Comparison of ENCODE assay signal across 8 mouse cellular contexts in genomic region chr4:127168914-127169345, GRCm38 (mm10). TPM values are rescaled to one million over a fixed set of nuclear protein-coding genes. Genes with fewer than 3 reads are reported as not detected.
DNase-seq lines count a peak whose midpoint lies in the region; ATAC-seq lines count a peak whose summit lies in the region.

TSS of gene Dlgap3 (plus strand) at chr4:127169204.

- peak; percentile 51 for ATAC-seq in intestine, embryonic 14.5 days (replicated peaks; ENCODE audit: low FRiP score, low TSS enrichment, low read depth)
- peak; percentile 42 for ATAC-seq in liver, embryonic 11.5 days (replicated peaks; ENCODE audit: low FRiP score)
- peak; percentile 81 for ATAC-seq in neural tube, embryonic 15.5 days (ENCODE audit: low FRiP score)

- peak within 1 kb of the TSS; percentile 41 for H3K9ac ChIP-seq in intestine, embryonic 14.5 days (ENCODE audit: low read length)
- peak within 1 kb of the TSS; percentile 46 for H3K9ac ChIP-seq in liver, embryonic 11.5 days (ENCODE audit: low read depth, low read length)
- H3K9ac ChIP-seq in neural tube, embryonic 15.5 days (replicated peaks), result peak within 1 kb of the TSS; percentile 96

- peak within 1 kb of the TSS; percentile 99 for H3K4me2 ChIP-seq in intestine, embryonic 14.5 days (ENCODE audit: low read length)
- H3K4me2 ChIP-seq in liver, embryonic 11.5 days, result peak within 1 kb of the TSS; percentile 94
- H3K4me2 ChIP-seq in neural tube, embryonic 15.5 days, result peak within 1 kb of the TSS; percentile 91

- no peaks in the 10 kb centered on the region for H3K9me3 ChIP-seq in forebrain, embryonic 10.5 days
- H3K9me3 ChIP-seq in intestine, embryonic 14.5 days (ENCODE audit: control insufficient read depth, low read length), result no peaks in the 10 kb centered on the region
- no peaks in the 10 kb centered on the region for H3K9me3 ChIP-seq in liver, embryonic 11.5 days (ENCODE audit: control insufficient read depth, low read length)
- H3K9me3 ChIP-seq in neural tube, embryonic 15.5 days (replicated peaks), result no peaks in the 10 kb centered on the region

- H3K27me3 ChIP-seq in forebrain, embryonic 10.5 days (ENCODE audit: poor library complexity, severe bottlenecking), result peaks cover 75% of the 10 kb centered on the region
- H3K27me3 ChIP-seq in intestine, embryonic 14.5 days (replicated peaks; ENCODE audit: control insufficient read depth, insufficient read depth, low read length), result peaks cover 59% of the 10 kb centered on the region
- H3K27me3 ChIP-seq in liver, embryonic 11.5 days (replicated peaks; ENCODE audit: control insufficient read depth, insufficient read depth, low read length), result peaks cover 61% of the 10 kb centered on the region
- 0 out of 2 replicates have a peak, but pooled peaks cover 6% of the 10 kb centered on the region for H3K27me3 ChIP-seq in neural tube, embryonic 15.5 days (replicated peaks)

- DNase-seq in layer of hippocampus, adult 18-20 months (ENCODE audit: low spot score in 2 of 2), result no peak
- DNase-seq in layer of hippocampus, adult 9-10 months (ENCODE audit: low spot score), result no peak
- DNase-seq in adrenal gland, postnatal 14 days, result peak; percentile 69
- no peak for DNase-seq in forebrain, embryonic 10.5 days (ENCODE audit: extremely low spot score, low spot score)
- no peak for DNase-seq in intestine, embryonic 14.5 days (ENCODE audit: low spot score)
- DNase-seq in liver, embryonic 11.5 days (ENCODE audit: low spot score), result peak; percentile 46
- DNase-seq in urinary bladder, postnatal 10 days (ENCODE audit: low spot score), result no peak

- 1% methylated on average over 66 of the region's 67 CpGs for WGBS in forebrain, embryonic 10.5 days
- under 1% methylated on average over 48 of the region's 67 CpGs for WGBS in intestine, embryonic 14.5 days
- WGBS in liver, embryonic 11.5 days, result under 1% methylated on average over 44 of the region's 67 CpGs
- WGBS in neural tube, embryonic 15.5 days, result 1% methylated on average over 53 of the region's 67 CpGs

- peaks cover 26% of the 10 kb centered on the region for H3K4me1 ChIP-seq in forebrain, embryonic 10.5 days
- no peaks in the 10 kb centered on the region; the same call in 1 of the 2 replicates for H3K4me1 ChIP-seq in intestine, embryonic 14.5 days (replicated peaks; ENCODE audit: control insufficient read depth, insufficient read depth, low read length)
- peaks cover 8% of the 10 kb centered on the region for H3K4me1 ChIP-seq in liver, embryonic 11.5 days (replicated peaks; ENCODE audit: control insufficient read depth, insufficient read depth, low read length)
- peaks cover 49% of the 10 kb centered on the region for H3K4me1 ChIP-seq in neural tube, embryonic 15.5 days

- no peaks in the 10 kb centered on the region for H3K36me3 ChIP-seq in forebrain, embryonic 10.5 days (replicated peaks)
- H3K36me3 ChIP-seq in intestine, embryonic 14.5 days (ENCODE audit: control insufficient read depth, insufficient read depth, low read length), result no peaks in the 10 kb centered on the region
- H3K36me3 ChIP-seq in liver, embryonic 11.5 days (ENCODE audit: control insufficient read depth, insufficient read depth, low read length), result no peaks in the 10 kb centered on the region
- H3K36me3 ChIP-seq in neural tube, embryonic 15.5 days, result no peaks in the 10 kb centered on the region

- peak within 1 kb of the TSS; percentile 88 for H3K4me3 ChIP-seq in forebrain, embryonic 10.5 days
- peak within 1 kb of the TSS; percentile 59 for H3K4me3 ChIP-seq in intestine, embryonic 14.5 days (ENCODE audit: low read depth, low read length)
- peak within 1 kb of the TSS; percentile 63 for H3K4me3 ChIP-seq in liver, embryonic 11.5 days (ENCODE audit: low read depth, low read length)
- peak within 1 kb of the TSS; percentile 89 for H3K4me3 ChIP-seq in neural tube, embryonic 15.5 days (replicated peaks)

- H3K27ac ChIP-seq in forebrain, embryonic 10.5 days, result peak within 1 kb of the TSS; percentile 83
- H3K27ac ChIP-seq in intestine, embryonic 14.5 days (ENCODE audit: low read depth), result no peak within 1 kb of the TSS
- no peak within 1 kb of the TSS for H3K27ac ChIP-seq in liver, embryonic 11.5 days (ENCODE audit: low read depth, low read length)
- peak within 1 kb of the TSS; percentile 88 for H3K27ac ChIP-seq in neural tube, embryonic 15.5 days (replicated peaks)

RNA-seq across cellular contexts. Expression of gene Dlgap3, which starts in this region (rescaled TPM):
- 100 to 1,000 TPM; 285 to 286 TPM for total RNA-seq in layer of hippocampus, adult 18-20 months (2021)
- 6.7 and 6.8 TPM in 2 replicates for total RNA-seq in adrenal gland, postnatal 14 days (2021)
- 1.0 and 1.2 TPM in 2 replicates for polyA plus RNA-seq in forebrain, embryonic 10.5 days (2016; fragmentation: Nextera tagmentation; extraction: Ambion mirVana)
- polyA plus RNA-seq in intestine, embryonic 14.5 days (2014; fragmentation: Nextera tagmentation; extraction: Ambion mirVana), result 1.5 and 1.6 TPM in 2 replicates
- polyA plus RNA-seq in liver, embryonic 11.5 days (2014; fragmentation: Nextera tagmentation; extraction: Ambion mirVana), result 1.1 and 1.4 TPM in 2 replicates
- 20.9 and 25.1 TPM in 2 replicates for polyA plus RNA-seq in neural tube, embryonic 15.5 days (2015; fragmentation: Nextera tagmentation; extraction: Ambion mirVana)

Comparison
In these comparisons a context has a peak if more than half of its experiments do, and no peak if none do; other contexts are left out.
1. RNA of gene Dlgap3 (total RNA-seq): 285 to 286 TPM in layer of hippocampus, adult 18-20 months; 6.7 to 6.8 TPM in adrenal gland, postnatal 14 days; every median in the first group is over 10 times any median in the second.
2. DNase-seq: peak in adrenal gland, postnatal 14 days (single experiment) and liver, embryonic 11.5 days (single experiment); none in layer of hippocampus, adult 18-20 months (0 of 2), layer of hippocampus, adult 9-10 months (single experiment), forebrain, embryonic 10.5 days (single experiment), intestine, embryonic 14.5 days (single experiment) and urinary bladder, postnatal 10 days (single experiment).
3. H3K27ac ChIP-seq: peak in forebrain, embryonic 10.5 days (single experiment) and neural tube, embryonic 15.5 days (single experiment); none in intestine, embryonic 14.5 days (single experiment) and liver, embryonic 11.5 days (single experiment).
4. H3K9ac ChIP-seq: peak in every context shown above with its lines; median percentile 96 in neural tube, embryonic 15.5 days; 46 in liver, embryonic 11.5 days; 41 in intestine, embryonic 14.5 days.
5. Peak in every context shown above with its lines, with median percentiles within 50 percentile points of each other: H3K4me3 ChIP-seq, ATAC-seq and H3K4me2 ChIP-seq.